Mouse (Mus musculus) heart, adult 11 months (tissue): Measurements from ENCODE around the gene Tubgcp2.
A peak's percentile ranks its signal among the peaks of the same experiment; 100 is the strongest.

Experiments
- DNase-seq: peaks from one replicate; pipeline ENCODE4 v3.0.0; 2022

Tubgcp2 gene

DNA sequence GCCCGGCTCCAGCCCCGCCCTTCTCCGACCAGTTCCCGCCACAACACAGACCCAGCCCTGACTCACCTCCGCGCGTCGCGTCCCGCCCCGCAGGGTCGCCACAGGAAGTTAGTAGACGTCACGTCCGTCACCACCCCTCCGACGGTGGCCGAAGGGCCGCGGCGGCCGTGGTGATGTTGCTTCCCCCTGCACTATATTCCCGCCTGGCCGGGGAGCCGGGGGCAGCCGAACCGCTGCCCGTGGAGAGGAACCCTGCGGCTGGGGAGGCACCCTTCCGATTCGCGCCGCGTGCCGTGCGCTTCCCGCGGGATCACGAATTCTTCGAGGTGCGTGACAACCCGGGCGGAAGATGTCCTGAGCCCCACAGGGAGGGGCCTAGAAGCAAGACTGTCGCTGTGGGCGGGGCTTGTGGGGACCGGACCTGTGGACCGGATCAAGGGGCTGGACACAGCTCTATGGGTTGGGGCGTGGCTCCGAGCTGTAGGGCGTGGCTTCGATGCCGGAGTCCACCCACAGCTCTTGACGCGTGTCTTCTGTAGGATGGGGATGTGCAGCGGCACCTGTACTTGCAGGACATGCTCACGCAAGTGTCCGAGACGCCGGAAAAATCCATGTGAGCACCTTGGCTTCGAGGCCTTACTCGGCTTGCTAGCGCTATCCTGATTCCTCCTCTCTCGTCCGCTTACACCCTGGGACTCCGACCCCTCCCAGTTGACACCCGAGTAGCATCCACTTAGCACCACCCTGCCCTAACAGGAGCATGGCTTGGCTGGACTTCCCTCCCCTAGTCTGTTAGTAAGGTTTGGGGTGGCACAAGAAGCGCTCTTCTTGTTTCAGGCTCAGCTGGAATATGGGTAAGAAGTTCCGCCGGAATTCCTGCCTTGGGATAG, at the start of gene Tubgcp2, which contains the start of gene Zfp511:
TSS of gene Tubgcp2 (minus strand) at position 389 of the 890 bp plus-strand sequence.
TSS of gene Zfp511 (plus strand) at position 111 of the 890 bp plus-strand sequence.
- peak; percentile 100 for DNase-seq

DNA sequence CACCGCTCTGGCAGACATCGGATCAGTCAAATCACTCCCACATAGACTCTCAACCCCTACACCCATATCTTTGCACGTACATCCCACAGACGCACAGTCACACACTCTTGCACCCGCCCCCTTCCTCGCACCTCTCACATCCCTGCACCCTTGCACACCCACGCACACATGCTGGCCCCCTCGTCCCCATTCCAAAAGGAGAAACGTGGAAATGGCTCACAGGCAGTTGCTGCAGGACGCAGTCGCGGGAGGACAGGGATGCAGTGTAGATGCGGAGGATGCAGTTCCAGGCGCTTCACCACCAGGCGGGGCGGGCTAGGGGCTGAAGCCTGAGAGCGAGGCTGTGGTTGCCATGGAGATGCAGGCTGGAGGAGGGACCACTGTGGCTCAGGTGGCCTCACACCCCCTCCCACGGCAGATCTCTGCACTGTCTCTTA, 45.8 kb upstream of the Tubgcp2 start, which contains the start of gene Caly:
TSS of gene Caly (minus strand) at position 307 of the 437 bp plus-strand sequence.
- DNase-seq, result no peak

DNA sequence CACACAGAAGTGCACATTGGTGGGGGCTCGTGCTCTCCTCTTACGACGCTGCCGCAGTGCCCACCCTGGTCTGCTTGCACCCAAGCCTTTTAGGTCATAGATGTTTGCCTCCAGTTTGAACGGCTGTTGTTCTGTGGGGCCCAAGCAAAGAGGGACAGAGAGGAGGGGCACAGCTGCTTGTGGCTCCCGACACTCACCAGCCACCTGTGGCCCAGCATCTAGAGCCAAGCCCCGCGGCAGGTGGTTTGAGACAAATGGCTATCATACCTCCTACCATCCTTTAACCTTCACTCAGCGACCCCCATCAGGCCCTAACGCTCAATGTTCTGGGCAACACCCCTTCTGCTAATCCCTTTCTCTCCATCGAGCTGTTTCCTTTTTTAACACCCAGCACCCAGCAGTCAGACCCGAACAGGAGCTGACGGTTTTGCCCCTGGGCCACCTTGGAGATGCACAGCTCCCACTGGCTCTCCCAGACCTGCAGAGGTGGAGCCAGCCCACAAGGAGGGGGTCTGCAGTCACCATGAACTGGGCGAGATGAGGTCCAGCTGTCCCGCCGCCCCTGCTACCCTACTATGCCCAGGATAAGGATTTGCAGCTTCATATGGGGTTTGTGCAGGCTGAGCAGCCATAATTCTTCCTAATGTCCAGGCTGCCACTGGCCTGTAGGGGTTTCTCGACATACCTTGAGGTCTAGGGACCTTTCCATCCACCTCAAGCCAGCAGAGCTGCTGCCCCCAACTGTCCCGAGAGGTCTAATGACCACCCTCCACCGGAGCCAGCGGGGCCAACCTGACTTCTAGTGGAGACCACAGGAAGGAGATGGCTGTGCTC, 45.2 kb upstream of the Tubgcp2 start:
- no peak for DNase-seq

DNA sequence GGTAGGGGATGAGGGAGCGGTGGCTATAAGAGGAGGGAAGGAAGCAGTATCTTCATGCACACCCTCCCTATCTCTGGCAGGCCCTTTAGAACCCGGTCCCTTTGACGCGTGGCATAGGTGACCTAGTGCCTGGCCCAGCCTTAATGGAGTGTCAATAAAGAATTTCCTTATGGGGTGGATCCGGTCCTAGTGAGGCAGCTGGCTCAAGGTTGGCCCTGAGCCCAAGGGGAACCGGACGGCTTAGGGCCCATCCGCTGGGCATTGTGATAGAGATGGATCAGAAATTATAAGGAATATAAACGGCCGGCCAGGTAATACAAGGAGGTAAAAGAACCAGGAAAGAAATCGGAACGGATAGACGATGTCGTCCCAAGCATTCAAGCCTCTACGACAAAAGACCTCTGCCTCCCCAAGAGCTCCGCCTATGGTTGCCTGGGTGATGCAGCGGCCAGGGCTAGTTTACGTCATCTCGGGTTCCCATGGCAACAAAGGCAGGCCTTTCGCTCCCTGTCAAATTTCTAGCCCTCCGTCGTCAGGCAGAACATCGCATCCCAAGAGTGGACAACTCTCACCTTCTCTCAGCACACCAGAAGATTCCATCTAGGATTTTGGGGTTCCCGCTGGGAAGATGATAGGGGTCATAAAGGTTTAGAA, 44.2 kb upstream of the Tubgcp2 start:
- peak; percentile 95 for DNase-seq

DNA sequence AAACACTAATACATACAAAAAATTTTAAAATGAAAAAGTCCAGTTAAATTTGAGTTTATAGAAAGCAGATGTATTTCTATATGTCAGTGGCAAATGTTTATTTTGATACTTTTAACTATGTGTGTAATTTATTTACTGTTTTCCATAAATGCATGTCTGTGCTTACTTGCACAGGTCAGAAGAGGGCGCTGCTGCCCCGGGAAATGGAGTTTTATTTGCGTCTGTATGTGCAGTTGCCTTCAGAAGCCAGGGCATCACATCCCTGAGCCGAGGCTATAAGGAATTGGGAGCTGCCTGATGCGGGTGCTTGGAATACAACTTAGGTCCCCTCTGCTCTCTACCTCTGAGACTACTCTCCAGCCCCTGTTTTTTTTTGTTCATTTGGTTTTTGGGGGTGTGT, 42.2 kb upstream of the Tubgcp2 start:
- DNase-seq, result no peak

DNA sequence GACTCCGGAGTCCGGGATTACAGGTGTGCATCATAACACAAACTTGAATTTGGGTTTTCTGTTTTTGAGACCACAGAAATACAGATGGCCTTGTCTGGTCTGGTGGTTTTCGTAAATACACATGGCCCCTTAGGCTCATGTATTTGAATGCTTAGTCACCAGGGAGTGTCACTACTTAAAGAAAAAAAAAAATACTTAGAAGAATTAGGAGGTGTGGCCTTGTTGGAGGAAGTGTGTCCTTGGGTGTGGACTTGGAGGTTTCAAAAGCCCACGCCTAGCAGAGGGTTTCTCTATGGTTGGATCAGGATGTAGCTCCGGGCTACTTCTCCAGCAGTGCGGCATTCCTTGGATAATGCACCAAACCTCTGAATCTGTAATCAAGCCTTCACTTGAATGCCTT, 41.2 kb upstream of the Tubgcp2 start:
- no peak for DNase-seq

DNA sequence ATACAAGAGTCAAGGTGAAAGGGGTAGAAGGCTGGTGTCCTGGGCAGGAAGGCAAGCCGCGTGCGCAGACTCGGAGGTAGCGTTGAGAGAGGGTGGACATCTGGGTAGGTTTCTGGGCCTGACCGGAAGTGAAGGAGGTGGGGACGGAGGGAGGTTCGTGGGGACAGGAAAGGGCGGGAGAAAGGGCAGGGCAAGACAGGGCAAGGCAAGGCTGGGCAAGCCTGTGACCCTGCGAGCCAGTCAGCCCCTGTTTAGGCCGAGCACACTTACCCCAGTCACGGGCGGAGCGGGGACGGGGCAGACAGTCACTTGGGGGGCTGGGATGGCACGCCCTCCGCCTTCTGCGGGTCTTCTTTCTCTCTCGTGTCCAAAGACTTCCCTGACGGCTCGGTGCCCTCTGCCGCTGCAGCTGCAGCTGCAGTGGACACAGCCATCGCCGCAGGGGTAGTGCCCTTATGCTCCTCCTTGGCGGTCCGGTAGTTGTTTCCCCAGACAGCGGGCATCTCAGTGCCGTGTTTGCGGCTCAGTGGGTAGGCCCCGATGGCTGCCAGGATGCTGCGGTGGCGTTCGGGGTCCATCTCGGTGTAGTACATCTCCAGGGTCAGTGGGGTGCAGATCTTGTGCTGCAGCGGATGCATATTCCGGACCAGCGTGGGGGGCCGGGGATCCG, 33.7 kb upstream of the Tubgcp2 start:
- peak; percentile 95 for DNase-seq

DNA sequence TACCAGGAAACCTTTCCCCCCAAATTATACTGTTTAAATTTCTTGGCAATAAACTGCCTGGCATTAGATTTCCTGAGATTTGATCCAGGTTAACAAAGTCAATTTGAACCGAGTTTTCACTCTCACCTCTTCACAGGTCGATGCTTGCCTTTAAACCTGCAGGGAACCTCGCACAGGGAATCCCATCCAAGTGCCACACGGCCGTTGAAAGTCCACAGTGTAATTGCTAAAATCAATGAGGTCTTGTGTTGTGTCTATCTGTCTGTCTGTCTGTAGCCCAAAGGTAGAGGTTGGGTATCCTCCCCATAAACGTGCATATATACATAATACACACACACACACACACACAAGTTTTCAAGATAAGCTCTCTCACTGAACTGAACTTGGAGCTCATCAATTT, 30.9 kb upstream of the Tubgcp2 start:
- no peak for DNase-seq

DNA sequence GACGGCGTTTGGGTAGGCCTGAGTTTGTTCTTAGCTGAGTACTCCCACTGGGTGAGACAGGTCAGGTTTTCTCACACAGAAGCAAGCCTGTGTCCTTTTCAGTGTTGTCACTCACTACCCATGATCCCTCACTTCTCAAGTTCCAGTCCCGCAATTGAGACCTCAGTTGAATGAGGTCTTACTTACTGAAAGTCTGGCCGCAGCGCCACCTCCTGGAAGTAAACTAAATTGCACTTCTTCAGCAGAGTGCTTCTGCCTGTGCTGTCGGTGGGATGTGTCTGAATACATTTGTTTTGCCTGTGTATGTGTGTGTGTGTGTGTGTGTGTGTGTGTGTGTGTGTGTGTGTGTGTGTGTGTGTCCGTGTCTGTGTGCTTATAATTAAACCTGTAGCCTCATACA, 26.6 kb upstream of the Tubgcp2 start:
- no peak for DNase-seq

DNA sequence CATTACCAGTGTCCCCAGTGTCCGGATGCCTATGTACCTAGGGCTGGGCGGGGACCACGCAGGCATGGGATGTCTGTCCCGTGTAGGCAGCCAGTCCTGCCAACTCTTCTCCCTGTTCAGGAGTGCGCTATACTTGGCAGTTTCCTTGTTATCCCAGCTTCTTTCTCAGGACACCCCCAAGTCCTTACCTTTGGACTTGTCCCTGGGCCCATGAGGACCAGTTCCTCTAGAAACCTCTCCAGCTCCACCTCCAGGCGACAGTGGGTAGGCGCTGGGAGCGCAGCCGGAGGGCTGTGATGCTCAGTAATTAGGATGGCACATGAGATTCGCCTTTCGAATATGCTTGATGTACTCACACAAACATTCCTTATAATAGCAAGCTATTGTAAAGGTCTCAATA, 25.8 kb upstream of the Tubgcp2 start:
- DNase-seq, result no peak

DNA sequence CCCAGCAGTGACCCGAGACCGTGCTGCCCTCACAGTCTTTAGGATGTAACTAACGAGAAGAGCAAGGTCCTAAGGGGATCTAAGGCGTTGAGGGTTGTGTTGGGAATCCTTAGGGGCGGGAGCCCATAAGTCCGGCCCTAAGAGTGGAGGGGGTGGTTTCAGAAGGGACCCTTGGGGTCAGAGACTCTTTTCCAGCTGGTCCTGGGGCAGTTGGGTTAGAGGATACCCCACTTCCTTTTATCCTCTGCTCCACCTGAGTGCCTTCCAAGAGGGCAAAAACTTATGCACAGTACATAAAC, 25.3 kb upstream of the Tubgcp2 start:
- no peak for DNase-seq

DNA sequence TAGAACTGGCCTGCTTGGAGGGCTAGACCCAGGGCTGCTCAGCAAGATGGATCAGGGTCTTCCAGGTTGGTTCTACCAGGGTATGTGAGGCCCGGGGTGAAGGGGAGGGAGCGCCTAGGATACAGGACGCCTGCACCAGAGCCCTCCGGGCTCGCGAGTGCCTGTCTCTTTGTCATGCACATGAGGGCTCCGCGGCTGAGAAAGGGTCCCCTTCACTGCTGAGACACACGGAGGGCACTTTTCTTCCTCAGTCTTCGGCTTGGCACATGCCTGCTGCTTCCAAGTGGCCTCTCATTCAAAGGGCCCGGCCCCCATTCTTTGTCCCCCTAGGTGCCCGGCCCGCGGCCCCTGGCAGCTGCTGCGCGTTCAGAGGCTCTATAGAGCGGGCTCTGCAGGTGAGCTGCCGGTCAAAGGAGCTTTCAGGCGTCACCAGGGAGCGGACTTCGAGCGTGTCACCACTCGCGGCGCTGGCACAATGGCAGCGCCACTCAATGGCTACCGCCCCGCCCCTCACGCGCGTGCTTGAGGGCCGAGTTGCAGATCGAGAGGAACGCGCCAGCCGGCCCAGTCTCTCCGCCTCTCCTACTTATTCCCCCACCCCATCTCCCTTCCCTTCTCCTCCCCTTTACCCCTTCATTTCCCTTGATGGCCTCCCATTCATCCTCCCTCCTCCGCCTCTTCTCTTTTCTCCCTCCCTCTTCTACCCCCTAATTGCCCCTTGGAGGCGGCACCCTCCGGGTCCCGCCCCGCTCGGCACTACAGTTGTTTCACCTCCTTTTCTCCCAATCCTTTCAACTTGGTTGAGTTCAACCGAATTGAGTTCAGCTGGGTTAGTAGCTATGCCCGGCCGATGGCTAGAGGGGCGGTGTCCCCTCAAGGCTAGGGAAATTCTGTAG, 24.7 kb upstream of the Tubgcp2 start:
- DNase-seq, result no peak

DNA sequence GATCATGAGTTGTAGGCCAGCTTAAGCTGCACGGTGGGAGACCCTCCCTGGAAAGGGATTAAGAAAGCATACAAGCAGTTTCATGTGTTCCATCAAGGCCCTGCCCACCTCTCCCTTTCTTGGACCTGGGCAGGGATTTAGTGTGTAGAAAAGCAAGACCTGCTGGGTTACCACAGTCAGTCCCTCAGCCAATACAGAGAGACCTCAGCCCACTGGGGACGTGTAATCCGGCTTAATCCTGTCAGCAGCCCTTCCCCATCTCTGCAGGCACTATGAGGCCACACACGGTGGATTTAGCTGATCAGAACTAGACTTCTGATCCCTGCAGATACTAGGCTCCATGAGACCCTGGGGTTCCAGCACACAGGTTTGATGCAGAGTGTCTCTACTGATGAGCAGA, 23.1 kb upstream of the Tubgcp2 start:
- no peak for DNase-seq

DNA sequence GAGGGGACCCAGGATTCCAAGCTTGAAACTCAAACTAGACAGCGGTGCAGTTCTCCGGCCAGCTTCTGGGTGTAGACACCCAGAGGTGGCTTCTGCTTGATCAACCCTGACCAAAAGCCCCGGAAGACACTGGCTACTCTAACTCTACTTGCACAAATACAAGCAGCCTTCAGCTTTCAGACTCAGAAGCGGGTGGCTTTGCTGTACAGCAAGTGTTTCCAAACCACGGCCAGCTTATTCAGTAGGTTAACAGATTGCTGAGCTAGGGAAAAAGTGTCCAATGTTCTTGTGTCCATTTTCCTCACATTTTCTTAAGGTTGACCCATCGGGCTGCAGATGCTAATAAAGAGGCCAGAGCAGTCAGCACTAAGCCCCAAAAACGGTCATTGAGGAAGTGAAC, 22.1 kb upstream of the Tubgcp2 start:
- DNase-seq, result no peak

DNA sequence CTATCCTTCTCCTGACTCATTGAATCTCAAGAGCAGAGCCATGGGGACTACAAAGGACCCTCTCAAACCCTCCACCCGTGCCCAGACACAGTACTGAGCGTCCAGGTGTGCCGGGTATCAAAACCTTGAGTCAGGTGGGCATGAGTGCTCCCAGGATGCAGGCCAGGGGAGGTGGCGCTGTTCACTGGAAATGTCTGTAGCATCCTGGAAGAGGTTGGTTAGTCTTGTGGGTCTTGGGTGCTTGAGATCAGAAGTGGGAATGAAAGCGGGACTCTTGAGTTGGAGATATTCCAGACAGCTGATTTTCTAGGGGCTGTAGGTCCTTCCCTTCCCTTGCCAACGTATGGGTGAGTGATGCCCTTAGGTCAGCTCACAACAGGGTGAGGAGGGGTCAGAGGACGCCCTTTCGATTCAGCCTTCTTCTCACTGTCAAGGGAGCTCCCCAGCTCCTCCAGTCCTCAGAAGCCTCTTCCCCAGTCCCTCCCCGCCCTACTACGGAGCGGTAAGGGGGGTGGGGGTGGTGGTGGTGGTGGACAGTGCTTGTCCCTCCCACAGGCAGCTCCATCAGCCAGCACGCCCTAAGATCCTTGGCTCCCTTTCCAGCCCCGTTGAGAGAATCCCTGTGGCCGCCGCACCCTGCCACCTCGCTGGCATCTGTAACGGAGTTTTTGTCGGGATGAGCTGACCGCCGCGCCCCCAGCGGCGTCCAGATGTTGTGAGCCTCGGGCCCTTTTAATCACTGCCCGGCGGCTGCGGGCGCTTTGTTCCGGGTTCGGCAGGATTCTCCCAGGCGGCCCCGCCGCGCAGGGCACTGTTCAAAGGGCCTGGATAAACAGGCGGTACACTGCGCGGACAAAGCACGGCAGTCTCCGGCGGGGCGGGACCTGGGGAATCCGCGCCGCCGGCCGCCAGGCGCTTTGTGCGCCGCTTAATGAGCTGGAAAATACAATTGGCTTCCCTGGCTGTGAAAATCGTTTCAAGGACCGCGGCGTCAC, 21.2 kb upstream of the Tubgcp2 start:
- DNase-seq, result peak; percentile 89

DNA sequence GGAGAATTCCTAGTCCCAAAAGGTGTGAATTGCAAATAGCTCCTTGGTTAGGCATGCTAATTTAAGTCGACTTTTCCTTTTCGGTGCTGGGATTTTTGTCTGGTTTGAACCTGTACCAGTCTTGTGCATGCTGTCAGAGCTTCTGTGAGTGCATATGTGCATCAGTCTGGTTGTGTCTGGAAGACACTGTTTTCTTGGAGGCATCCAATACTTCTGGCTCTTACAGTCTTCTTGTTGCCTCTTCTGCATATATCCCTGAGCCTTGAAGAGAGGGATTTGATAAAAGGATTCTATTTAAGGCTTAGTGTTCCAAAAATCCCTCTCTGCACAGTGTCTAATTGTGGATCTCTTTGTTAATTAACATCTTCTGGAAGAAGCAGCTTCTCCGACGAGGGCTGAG, 17.7 kb upstream of the Tubgcp2 start:
- no peak for DNase-seq

DNA sequence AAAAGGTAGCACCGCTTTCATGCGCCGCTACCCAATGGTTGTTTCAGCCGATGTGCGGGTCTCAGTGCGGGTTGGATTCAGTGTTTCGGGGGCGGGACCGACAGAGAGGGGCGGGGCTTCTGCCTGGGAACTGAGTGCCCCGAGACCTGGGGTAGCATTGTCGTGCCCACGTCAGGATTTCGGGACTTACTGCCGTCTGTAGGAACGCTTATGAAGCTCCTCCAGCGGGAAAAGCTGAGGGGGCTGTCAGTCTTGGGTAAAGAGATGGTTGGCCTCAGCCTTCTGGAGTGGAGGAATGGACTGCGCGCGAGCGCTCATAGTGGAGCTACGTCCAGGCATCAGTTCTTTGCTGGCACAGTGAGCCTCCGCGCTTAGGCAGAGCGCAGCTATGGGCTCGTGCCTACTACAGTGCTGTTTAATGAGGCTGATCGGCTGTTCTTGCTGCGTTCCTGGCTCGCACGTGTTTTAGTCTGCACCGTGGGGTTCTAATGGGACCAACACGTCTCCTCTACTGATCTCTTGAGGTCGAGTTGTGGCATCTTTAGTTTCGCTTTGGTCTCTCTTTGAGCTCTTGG, 12.7 kb upstream of the Tubgcp2 start:
- peak; percentile 93 for DNase-seq

DNA sequence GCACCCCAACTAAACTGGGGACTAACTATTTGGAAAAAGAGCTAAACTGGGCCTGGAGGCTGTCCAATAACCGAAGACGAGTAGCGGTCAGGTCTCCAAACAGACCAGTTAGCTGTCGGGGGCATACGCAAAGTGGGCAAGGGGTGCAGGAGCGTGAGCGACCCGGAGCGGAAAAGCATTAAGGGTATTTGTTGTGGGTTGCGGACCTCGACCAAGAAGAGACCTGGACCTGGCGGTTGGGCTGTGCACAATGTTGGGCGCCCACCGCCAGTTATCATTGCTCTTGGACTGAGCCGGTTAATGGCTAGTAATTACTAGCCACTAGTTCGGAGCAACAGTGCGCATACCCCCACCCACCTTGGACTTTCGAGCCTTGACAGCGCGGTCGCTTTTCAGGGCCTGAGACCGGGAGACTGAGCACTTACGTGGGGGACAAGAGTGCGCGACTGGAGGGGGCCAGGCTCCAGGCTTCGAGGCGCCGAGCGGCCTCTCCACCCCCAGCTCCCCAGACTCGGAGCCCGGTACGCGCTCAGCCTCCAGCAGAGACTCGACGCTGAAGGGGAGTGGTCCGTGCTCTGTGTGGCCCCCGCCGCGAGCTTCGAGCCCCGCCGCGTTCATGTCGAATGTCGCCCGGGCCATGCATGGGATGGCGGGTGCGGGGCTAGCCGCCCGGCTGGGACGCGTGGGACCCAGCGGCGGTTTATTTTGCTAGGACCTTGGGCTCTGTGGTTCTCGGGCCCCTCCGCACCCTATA, 12.1 kb upstream of the Tubgcp2 start, which contains the start of gene Msx3:
TSS of gene Msx3 (minus strand) at position 729 of the 754 bp plus-strand sequence.
- no peak for DNase-seq

DNA sequence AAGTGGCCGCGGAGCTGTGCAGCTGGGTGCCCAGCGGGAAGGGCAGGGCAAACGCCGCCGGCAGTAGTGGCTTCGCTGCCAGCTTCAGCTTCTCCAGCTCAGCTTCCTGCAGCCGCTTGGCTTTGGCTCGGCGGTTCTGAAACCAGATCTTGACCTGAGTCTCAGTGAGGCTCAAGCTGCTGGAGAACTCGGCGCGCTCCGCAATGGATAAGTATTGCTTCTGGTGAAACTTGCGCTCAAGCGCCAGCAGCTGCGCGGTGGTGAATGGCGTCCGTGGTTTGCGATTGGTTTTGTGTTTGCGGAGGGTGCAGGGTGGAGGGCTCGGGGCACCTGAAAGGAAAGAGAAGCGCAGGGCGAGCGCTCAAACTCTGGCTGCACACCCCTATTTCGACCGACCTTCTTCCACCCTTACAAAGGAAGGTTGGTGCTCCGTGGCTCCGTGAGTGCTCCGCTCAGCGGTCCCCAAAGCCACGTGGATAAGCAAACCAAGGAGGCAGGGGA, 11.4 kb upstream of the Tubgcp2 start:
- DNase-seq, result no peak
